Mouse (Mus musculus) splenic B cell, adult 2 months (primary cell): ENCODE measurements around the gene Acin1.

Experiments used
- DNase-seq: peaks from one replicate; pipeline ENCODE4 v3.0.0-alpha.2; 2011; ENCODE audit warnings: low read depth, low spot score
- H3K27me3 ChIP-seq: 2 replicates; pipeline ENCODE4 v1.6.1; 2012; ENCODE audit warnings: mild to moderate bottlenecking, low read length, moderate library complexity, mixed read lengths; ENCODE audit not compliant: control insufficient read depth, poor library complexity, insufficient read depth, severe bottlenecking
- H3K36me3 ChIP-seq: 2 replicates; pipeline ENCODE4 v1.6.1; 2012; ENCODE audit warnings: mild to moderate bottlenecking, low read length, moderate library complexity, mixed read lengths; ENCODE audit not compliant: control insufficient read depth, poor library complexity, insufficient read depth, severe bottlenecking

Acin1 gene

DNA sequence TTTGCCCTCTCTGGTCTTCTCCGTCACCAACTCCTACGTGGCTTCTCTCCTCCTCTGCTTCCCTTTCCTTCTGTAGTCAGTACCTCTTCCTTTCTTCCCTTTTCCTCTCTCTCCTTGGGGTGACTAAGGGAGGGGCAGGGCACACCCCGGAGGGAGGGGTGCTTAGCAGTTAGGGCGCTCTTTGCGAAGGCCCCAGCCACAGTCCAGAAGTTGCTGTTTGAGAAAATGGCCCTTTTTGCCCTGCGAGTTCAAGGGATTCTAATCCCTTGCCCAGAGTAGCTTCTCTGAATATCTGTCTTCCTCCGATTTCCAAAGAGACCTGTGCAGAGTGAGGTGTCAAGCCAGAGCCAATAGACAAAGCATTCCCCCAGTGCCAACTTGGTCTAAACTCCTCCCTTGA is 25.3 kb upstream of the Acin1 start, which contains the start of gene Cebpe:
Gene Cebpe (minus strand): TSS at position 101 of the 400 bp plus-strand sequence.
- Histone ChIP-seq H3K27me3 (no peaks in the 10 kb centered on the region), H3K36me3 (no peaks in the 10 kb centered on the region)
- no peak for DNase-seq

DNA sequence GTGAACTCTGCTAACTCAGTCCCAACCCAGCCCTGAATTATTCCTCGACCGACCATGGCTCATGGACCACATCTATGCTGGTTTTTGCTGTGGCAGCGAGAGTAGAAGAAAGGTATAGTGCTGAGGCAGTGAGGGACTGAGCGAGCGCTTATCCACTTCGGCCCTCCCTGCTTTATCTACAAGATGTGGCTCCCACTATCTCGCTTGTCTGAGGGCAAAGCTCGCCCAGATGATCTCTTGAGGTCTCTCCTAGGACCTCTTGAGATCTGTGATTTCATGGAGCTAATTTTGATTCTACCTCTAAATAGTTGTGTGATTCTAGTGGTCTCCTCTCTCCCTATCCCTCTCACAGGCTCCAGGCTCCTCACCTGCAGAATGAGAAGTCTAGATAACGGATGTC is 22.3 kb upstream of the Acin1 start:
- Histone ChIP-seq H3K36me3 (no peaks in the 10 kb centered on the region), H3K27me3 (no peaks in the 10 kb centered on the region)
- no peak for DNase-seq

DNA sequence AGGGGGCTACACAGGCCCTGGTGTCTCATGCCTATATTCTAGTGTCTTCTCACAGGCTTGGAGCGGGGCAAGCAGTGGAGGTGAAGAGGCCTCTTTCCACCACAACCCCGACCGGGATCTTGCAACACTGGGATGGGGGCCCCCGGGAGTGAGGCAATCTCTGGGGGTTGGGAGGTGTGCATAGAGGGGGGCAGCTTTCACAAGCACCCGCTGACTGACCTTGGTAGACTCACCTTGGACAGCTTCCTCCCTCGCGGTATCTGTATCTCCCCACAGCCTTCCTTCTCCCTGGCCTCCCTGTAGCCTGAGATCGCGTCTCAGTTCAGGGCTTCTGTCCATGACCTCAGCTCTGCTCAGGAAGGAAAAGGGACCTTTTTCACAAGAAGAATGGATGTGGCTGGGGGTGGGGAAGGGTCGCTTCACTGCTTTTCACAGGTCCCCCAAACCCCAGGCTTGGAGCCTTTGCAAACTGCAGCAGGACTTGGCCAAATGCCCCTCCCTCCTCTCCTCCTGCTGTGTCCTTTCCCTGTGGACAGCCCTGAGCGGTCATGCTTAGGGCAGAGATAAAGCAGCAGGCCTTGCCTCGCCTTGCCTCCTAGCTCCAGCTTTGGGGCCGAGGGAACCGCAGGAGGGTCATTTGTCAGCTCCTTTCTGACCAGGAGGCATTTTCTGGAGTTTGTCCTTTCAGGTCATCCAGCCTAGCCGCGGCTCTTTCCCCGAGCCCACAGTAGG is 20.0 kb upstream of the Acin1 start:
- no peak for DNase-seq
- Histone ChIP-seq H3K36me3 (no peaks in the 10 kb centered on the region), H3K27me3 (no peaks in the 10 kb centered on the region)

- no peak for DNase-seq
These were observed 19.1 kb upstream of the Acin1 start for GRCm38 (mm10) chr14:54705844-54706243.

DNA sequence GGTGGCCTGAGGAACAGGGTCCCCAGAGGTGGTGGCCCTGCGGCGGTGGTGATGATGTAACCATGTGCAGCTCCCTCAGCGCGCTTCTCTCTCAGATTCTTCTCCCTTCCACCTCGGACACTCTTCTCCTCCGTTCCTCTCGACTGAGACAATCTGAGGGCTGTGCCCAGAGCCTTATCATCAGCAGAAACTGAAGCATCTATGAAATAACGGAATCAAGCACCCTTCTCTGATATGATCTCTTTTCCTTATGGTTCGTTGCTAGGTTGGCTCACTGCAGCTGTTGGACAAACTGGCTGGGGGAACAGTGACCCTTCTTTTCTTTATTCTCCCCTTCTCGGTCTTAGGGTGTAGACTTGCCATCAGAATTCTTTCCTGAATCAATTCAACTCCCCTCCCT is 16.5 kb upstream of the Acin1 start:
- DNase-seq, result no peak
- H3K36me3 ChIP-seq, result no peaks in the 10 kb centered on the region

More at GRCm38 (mm10) chr14:54705844-54706243, 19.1 kb upstream of the Acin1 start:
- no peaks in the 10 kb centered on the region for H3K27me3 ChIP-seq
- no peaks in the 10 kb centered on the region for H3K36me3 ChIP-seq

GRCm38 (mm10) chr14:54701298-54701697 is 14.6 kb upstream of the Acin1 start:
- Histone ChIP-seq H3K36me3 (no peaks in the 10 kb centered on the region), H3K27me3 (no peaks in the 10 kb centered on the region)
- DNase-seq, result peak; percentile 85

More for the DNA sequence above, 16.5 kb upstream of the Acin1 start:
- H3K27me3 ChIP-seq, result no peaks in the 10 kb centered on the region

DNA sequence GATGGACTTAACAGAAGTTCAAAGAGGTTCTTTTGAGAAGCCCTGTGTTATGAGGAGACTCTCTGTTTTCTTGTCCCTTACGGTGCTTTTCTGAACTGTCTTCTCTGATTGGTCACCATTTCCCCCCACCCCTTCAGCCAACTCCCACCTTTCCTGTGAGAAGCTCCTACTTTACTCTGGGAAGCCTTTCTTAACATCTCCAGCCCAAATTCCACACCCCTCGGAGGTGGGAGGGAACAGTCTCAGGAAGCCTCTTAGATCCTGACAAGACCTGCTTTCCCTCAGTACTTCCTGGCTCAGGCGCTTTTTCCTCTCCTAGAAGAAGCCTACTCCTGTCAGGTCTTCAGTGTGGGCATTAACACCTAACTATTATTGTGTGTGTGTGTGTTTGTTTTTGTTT is 12.9 kb upstream of the Acin1 start:
- H3K36me3 ChIP-seq, result no peaks in the 10 kb centered on the region
- DNase-seq, result no peak
- no peaks in the 10 kb centered on the region for H3K27me3 ChIP-seq

- Histone ChIP-seq H3K27me3 (no peaks in the 10 kb centered on the region), H3K36me3 (no peaks in the 10 kb centered on the region)
- DNase-seq, result no peak
These were observed 12.0 kb upstream of the Acin1 start, which contains the start of gene Gm29776 for GRCm38 (mm10) chr14:54698733-54699132. Gene Gm29776 (minus strand): TSS chr14:54698833.

DNA sequence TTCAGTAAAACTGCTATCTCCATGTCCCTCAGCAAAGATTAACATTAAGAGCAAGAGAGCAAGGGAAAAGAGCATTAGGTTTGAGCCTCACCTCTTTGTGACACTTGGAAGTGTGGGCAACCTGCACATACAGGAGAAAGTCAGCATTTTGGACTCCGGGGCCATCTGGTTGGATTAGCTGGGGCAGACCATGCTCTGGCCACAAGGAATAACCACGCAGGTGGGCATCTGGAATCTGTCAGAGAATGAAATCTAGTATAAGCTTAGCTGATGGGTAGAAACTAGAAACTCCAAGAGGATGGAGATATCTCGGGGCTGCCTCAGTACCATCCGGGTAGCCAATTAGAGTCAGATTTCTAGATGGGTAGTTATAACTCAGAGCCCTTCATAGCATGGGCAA is 10.0 kb upstream of the Acin1 start:
- no peaks in the 10 kb centered on the region for H3K27me3 ChIP-seq
- no peaks in the 10 kb centered on the region for H3K36me3 ChIP-seq
- DNase-seq, result no peak

DNA sequence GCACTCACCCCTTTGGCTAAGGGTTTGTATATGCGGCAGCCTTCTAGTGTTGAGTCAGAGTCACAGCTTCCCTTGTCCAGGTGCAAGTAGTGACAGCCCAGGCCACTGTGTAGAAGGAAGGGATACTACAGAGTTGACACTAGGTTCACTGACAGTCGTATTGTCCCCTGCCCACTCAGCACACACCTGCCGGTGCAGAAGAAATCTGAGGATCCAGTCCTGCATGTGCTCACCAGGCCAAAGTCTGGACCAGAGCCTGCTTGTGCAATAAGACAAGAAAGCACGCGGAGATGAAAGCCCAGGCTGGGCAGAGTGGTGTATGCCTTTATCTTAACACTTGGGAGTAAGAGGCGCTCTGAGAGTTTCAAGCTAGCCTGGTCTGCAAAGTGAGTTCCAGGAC is 8.3 kb upstream of the Acin1 start:
- Histone ChIP-seq H3K27me3 (no peaks in the 10 kb centered on the region), H3K36me3 (peaks cover 3% of the 10 kb centered on the region; the same call in 1 of the 2 replicates)
- DNase-seq, result no peak

GRCm38 (mm10) chr14:54687251-54687650 is 520 bp upstream of the Acin1 start:
- peak; percentile 9 for DNase-seq
- H3K27me3 ChIP-seq, result no peaks in the 10 kb centered on the region
- peaks cover 7% of the 10 kb centered on the region; the same call in 1 of the 2 replicates for H3K36me3 ChIP-seq

DNA sequence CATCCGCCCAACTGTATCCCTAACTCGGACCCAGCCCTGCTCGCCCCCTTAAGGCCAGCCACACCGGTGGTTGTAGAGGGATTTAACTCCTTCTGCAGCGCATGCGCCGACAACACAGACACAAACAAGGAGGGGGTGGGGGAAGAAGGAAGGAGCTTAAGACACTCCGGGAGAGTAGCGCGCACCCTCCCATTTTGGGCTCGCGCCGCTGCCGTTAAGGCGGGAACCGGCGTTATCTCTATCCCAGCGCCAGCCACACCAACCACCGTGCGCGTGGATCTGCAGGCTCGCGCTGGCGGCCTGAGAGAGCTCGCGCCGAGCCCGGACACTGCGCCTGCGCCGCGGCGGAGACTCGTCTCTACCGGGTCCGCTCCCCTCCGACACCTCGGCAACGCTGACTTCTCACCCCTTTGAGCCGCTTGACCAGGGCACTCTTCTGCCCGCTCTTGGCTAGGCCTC is 639 bp downstream of the Acin1 start, which contains the start of gene 1700123O20Rik:
Gene 1700123O20Rik (plus strand): TSS at position 154 of the 459 bp plus-strand sequence.
- H3K27me3 ChIP-seq, result no peaks in the 10 kb centered on the region
- DNase-seq, result peak; percentile 83
- peaks cover 7% of the 10 kb centered on the region; the same call in 1 of the 2 replicates for H3K36me3 ChIP-seq

DNA sequence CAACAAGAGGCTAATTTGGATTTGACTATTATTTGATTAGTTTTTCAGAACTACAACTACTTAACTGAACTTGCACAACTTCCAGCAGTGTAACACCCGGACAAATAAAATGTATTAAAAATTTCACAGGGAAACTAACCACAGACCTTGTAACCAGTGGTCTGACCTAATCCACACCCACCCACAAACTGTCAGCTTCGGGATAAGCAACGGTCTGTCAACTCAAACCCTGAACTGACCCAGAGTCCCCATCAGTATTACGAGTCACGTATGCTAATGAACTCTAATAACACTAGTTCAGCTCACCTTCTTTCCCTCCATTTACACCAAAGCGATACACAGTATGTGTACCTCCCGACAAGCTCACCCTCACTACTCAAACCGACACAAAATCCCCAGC is 1.3 kb downstream of the Acin1 start:
- H3K27me3 ChIP-seq, result no peaks in the 10 kb centered on the region
- peaks cover 4% of the 10 kb centered on the region; the same call in 1 of the 2 replicates for H3K36me3 ChIP-seq
- no peak for DNase-seq

DNA sequence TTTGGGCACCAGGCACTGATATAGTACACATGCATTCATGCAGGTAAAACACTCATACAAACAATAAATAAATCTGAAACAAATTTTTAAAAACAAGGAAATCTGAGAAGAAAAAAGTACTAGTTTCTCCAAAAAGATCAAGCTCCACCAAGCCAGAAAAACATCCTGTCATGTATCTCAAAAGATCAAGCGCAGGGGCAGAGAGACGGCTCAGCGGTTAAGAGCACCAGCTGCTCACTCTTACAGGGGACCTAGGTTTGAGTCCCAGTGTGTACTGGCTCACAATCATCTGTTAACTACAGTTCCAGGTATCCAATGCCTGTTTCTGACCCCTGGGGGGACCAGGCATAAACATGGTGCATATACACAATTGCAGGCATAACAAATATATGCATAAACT is 4.3 kb downstream of the Acin1 start:
- H3K36me3 ChIP-seq, result peaks cover 11% of the 10 kb centered on the region
- no peaks in the 10 kb centered on the region for H3K27me3 ChIP-seq
- no peak for DNase-seq

DNA sequence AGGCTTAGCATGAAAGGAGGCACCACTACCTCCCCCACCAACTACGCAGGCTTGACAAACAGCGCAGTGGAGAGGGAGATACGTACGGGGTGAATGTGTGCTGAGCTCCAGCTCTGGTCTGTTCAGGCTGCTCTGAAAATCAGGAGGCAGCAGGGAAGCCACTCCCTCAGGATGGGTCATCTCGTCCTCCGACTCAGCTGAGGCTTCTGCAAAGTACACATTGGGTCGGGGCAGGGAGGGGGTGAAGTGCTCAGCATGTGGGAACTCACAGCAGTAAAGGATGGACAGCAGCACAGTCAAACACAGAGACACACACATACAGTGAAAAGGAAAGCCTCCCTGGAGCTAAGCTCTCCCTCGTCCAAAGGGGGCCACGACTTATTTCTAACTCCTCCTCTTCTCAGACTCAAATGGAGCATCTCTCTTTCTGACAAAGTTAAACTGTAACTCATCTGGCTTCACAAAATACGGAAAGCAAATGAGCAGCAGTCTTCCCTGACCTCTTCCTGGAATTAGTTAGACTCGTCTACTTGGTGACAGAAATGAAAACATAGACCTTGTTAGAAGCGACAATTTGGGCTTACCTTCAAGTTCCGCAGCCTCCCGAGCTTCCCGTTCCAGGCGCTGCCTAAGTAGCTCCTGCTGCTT is 8.0 kb downstream of the Acin1 start:
- H3K27me3 ChIP-seq, result no peaks in the 10 kb centered on the region
- H3K36me3 ChIP-seq, result peaks cover 25% of the 10 kb centered on the region
- no peak for DNase-seq
